In genomic region chr10:81360721-81361120, GRCm38 (mm10) we compare ENCODE assay signal across 2 mouse cellular contexts.
A peak's percentile ranks its signal among the peaks of the same experiment; 100 is the strongest.
TF ChIP-seq lines count a peak whose summit lies in the region.

No protein-coding gene starts in this region.

TF ChIP-seq in CH12.LX, 34 proteins besides CTCF, POLR2A, EP300 and RAD21:
- TF ChIP-seq CHD1 (IDR thresholded peaks at IDR 0.05; ENCODE audit: low read depth, low read length): no peak
- no peak for TF ChIP-seq MAZ (IDR thresholded peaks at IDR 0.05; ENCODE audit: low read depth, low read length)
- no peak for TF ChIP-seq MAFK (IDR thresholded peaks at IDR 0.05; ENCODE audit: insufficient replicate concordance, low read length)
- TF ChIP-seq HCFC1 (IDR thresholded peaks at IDR 0.05; ENCODE audit: low read depth, low read length): no peak
- no peak for TF ChIP-seq SMC3 (IDR thresholded peaks at IDR 0.05; ENCODE audit: low read depth, low read length)
- TF ChIP-seq NELFE (IDR thresholded peaks at IDR 0.05; ENCODE audit: low read depth, low read length): no peak

TF ChIP-seq in MEL, 35 proteins besides CTCF, POLR2A, EP300 and RAD21:
- TF ChIP-seq USF1 (IDR thresholded peaks at IDR 0.05; ENCODE audit: low read depth, low read length) (0 out of 2 replicates have a peak, but pooled peaks have one; percentile 10), CHD2 (IDR thresholded peaks at IDR 0.05; ENCODE audit: low read length) (no peak)
